In the genomic region with DNA sequence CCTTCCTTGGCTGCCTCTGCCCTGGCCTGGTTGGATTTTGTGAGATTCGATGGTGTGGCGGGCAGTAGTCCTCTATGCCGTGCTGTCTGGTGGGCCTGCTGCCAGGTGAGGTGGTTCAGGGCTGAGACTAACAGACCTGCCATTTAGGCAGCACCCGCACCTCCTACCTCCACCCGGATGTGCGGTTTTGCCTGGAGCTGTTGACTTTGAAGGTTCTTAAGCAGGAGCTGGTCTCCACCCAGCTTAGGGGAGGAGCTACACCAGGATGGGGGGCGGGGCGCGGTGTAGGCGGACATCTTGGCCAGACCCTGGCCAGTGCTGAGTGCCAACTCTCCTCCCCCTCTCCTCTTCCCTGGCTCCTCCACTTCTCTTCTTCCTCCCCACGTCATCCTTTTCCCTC, we compare ENCODE assay signal across 1 mouse cellular context.
A peak's percentile ranks its signal among the peaks of the same experiment; 100 is the strongest.
TF ChIP-seq lines count a peak whose summit lies in the region.

No protein-coding gene starts in this region.

TF ChIP-seq in MEL, 35 proteins besides CTCF, POLR2A, EP300 and RAD21 (continued from another document):
- TF ChIP-seq MYC (IDR thresholded peaks at IDR 0.05; ENCODE audit: low read depth, low read length) (no peak), USF2 (IDR thresholded peaks at IDR 0.05; ENCODE audit: borderline replicate concordance in 1 of 2, insufficient read depth in 1 of 2, low read depth in 1 of 2, low read length in 2 of 2) (no peak), KAT2A (conservative IDR thresholded peaks at IDR 0.05; ENCODE audit: low read depth, low read length) (no peak), ZNF384 (IDR thresholded peaks at IDR 0.05; ENCODE audit: low read depth, low read length) (no peak), ETS1 (IDR thresholded peaks at IDR 0.05; ENCODE audit: low read depth, low read length) (no peak), BHLHE40 (IDR thresholded peaks at IDR 0.05; ENCODE audit: borderline replicate concordance, low read depth, low read length) (no peak), GATA1 (IDR thresholded peaks at IDR 0.05; ENCODE audit: low read depth, low read length) (no peak), HCFC1 (IDR thresholded peaks at IDR 0.05; ENCODE audit: low read depth, low read length) (no peak), ELF1 (IDR thresholded peaks at IDR 0.05; ENCODE audit: low read depth, low read length) (no peak; the same call in 1 of the 2 replicates), ZMIZ1 (IDR thresholded peaks at IDR 0.05; ENCODE audit: low read depth, low read length) (no peak), ZC3H11A (IDR thresholded peaks at IDR 0.05; ENCODE audit: low read depth, low read length) (no peak), MAFK (IDR thresholded peaks at IDR 0.05; ENCODE audit: borderline replicate concordance, low read depth, low read length) (no peak), POLR2AphosphoS2 (IDR thresholded peaks at IDR 0.05; ENCODE audit: low read length) (no peak), CHD1 (IDR thresholded peaks at IDR 0.05; ENCODE audit: low read depth, low read length) (no peak), NELFE (IDR thresholded peaks at IDR 0.05; ENCODE audit: low read depth, low read length) (peak; percentile 59), MXI1 (IDR thresholded peaks at IDR 0.05; ENCODE audit: low read depth, low read length) (peak; percentile 28; the same call in 1 of the 2 replicates), UBTF (IDR thresholded peaks at IDR 0.05; ENCODE audit: borderline replicate concordance, insufficient read depth, low read depth, low read length) (no peak), TBP (IDR thresholded peaks at IDR 0.05; ENCODE audit: low read depth, low read length) (0 out of 2 replicates have a peak, but pooled peaks have one; percentile 26), POLR2AphosphoS5 (IDR thresholded peaks at IDR 0.05; ENCODE audit: borderline replicate concordance, low read depth, low read length) (0 out of 2 replicates have a peak, but pooled peaks have one; percentile 58), MAZ (IDR thresholded peaks at IDR 0.05; ENCODE audit: low read depth, low read length) (0 out of 2 replicates have a peak, but pooled peaks have one; percentile 29), E2F4 (IDR thresholded peaks at IDR 0.05; ENCODE audit: borderline replicate concordance, low read depth, low read length) (no peak), NRF1 (IDR thresholded peaks at IDR 0.05; ENCODE audit: insufficient read depth, low read depth, low read length, poor library complexity, severe bottlenecking) (no peak), MEF2A (IDR thresholded peaks at IDR 0.05; ENCODE audit: extremely low read depth, insufficient replicate concordance, low read depth, low read length, poor library complexity, severe bottlenecking) (no peak), TCF12 (IDR thresholded peaks at IDR 0.05; ENCODE audit: low read depth, low read length) (0 out of 2 replicates have a peak, but pooled peaks have one; percentile 23), TAL1 (IDR thresholded peaks at IDR 0.05; ENCODE audit: low read length) (no peak), GABPA (IDR thresholded peaks at IDR 0.05; ENCODE audit: low read depth, low read length) (no peak), SIN3A (IDR thresholded peaks at IDR 0.05; ENCODE audit: low read length) (peak; percentile 34; the same call in 1 of the 2 replicates)
